In the genomic region with DNA sequence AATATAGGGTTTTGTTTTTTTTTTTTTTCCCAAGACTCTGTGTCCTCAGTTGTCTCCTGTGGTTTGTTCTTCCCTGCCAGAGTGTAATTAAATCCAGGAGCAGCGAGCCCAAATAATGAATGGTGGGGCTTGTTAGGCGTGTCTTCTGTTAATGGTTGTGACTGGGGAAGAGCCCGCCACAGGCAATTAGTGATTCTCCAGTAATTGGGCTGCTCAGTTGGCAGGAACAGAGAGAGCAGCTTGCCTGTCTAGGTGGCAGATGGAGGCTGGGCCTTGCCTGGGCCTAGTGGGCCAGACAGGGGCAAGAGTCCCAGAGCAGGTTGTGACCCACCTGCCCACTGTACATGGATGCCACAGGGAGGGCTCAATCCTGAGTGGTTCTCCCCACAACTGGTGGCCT, we compare ENCODE assay signal across 12 mouse cellular contexts. TPM values are rescaled to one million over a fixed set of nuclear protein-coding genes. Genes with fewer than 3 reads are reported as not detected.
DNase-seq lines count a peak whose midpoint lies in the region; ATAC-seq and TF ChIP-seq lines count a peak whose summit lies in the region.
"Had no signal": no experiment of that assay in that cellular context is flagged by ENCODE, and none has a peak within 500 bp of the region (broad histone marks: within the 10 kb centered on the region; RNA-seq: fewer than 3 reads in every experiment).

No protein-coding gene starts in this region.

- TF ChIP-seq CTCF in gastrocnemius, adult 2 months (IDR thresholded peaks at IDR 0.05): no peak

- peaks cover 25% of the 10 kb centered on the region for H3K4me1 ChIP-seq in embryonic facial prominence, embryonic 10.5 days
- H3K4me1 ChIP-seq in hindbrain, embryonic 13.5 days (replicated peaks): peaks cover 19% of the 10 kb centered on the region
- H3K4me1 ChIP-seq: heart, embryonic 13.5 days had no signal

- H3K9ac ChIP-seq in hindbrain, embryonic 13.5 days: no peak overlapping the region
- H3K9ac ChIP-seq: heart, embryonic 13.5 days; liver, embryonic 13.5 days had no signal

- H3K27ac ChIP-seq in embryonic facial prominence, embryonic 10.5 days (replicated peaks): peak overlapping the region; percentile 49; the same call in 1 of the 2 replicates
- peak overlapping the region; percentile 74 for H3K27ac ChIP-seq in hindbrain, embryonic 13.5 days
- no peak overlapping the region for H3K27ac ChIP-seq in gastrocnemius, adult 2 months
- H3K27ac ChIP-seq: heart, embryonic 13.5 days; liver, embryonic 13.5 days had no signal

- no peak overlapping the region for H3K4me3 ChIP-seq in embryonic facial prominence, embryonic 10.5 days
- H3K4me3 ChIP-seq in hindbrain, embryonic 13.5 days: no peak overlapping the region
- H3K4me3 ChIP-seq in gastrocnemius, adult 2 months: no peak overlapping the region
- H3K4me3 ChIP-seq: heart, embryonic 13.5 days; liver, embryonic 13.5 days; megakaryocyte, embryonic 14.5 days had no signal

- ATAC-seq in hindbrain, embryonic 13.5 days (ENCODE audit: low FRiP score): peak; percentile 85
- ATAC-seq in activated CD4-positive, CD25-positive, alpha-beta regulatory T cell, adult 4 months: no peak

- no peaks in the 10 kb centered on the region for H3K9me3 ChIP-seq in embryonic facial prominence, embryonic 10.5 days
- no peaks in the 10 kb centered on the region for H3K9me3 ChIP-seq in hindbrain, embryonic 13.5 days
- H3K9me3 ChIP-seq: heart, embryonic 13.5 days; liver, embryonic 13.5 days; megakaryocyte, embryonic 14.5 days had no signal

- peak; percentile 13 for DNase-seq in right cerebral cortex, postnatal 4 days
- no peak for DNase-seq in right cerebral cortex, postnatal 36 days (ENCODE audit: low spot score in 2 of 2)
- no peak for DNase-seq in embryonic facial prominence, embryonic 10.5 days (ENCODE audit: low spot score)
- DNase-seq in ovary, adult 18-20 months (ENCODE audit: low spot score): no peak
- DNase-seq in urinary bladder, postnatal 36 days (ENCODE audit: low spot score in 2 of 2): no peak
- DNase-seq in gastrocnemius, adult 2 months: no peak
- DNase-seq: kidney, adult 18-20 months; liver, embryonic 13.5 days had no signal

- intact Hi-C loops in gastrocnemius, adult 2 months (cut with DNase I): no loop called here

- H3K36me3 ChIP-seq in embryonic facial prominence, embryonic 10.5 days (replicated peaks): no peaks in the 10 kb centered on the region
- no peaks in the 10 kb centered on the region for H3K36me3 ChIP-seq in hindbrain, embryonic 13.5 days
- H3K36me3 ChIP-seq: heart, embryonic 13.5 days; liver, embryonic 13.5 days had no signal

- no peak overlapping the region for H3K4me2 ChIP-seq in hindbrain, embryonic 13.5 days
- H3K4me2 ChIP-seq: heart, embryonic 13.5 days; liver, embryonic 13.5 days had no signal

- H3K27me3 ChIP-seq in embryonic facial prominence, embryonic 10.5 days (replicated peaks; ENCODE audit: low read depth, poor library complexity, severe bottlenecking): no peaks in the 10 kb centered on the region
- no peaks in the 10 kb centered on the region for H3K27me3 ChIP-seq in hindbrain, embryonic 13.5 days
- H3K27me3 ChIP-seq: liver, embryonic 13.5 days had no signal

- WGBS in embryonic facial prominence, embryonic 10.5 days: 10% methylated on average over 3 of the region's 3 CpGs
- 22% methylated on average over 3 of the region's 3 CpGs for WGBS in hindbrain, embryonic 13.5 days

RNA-seq across cellular contexts. Expression of a gene that starts 42.4 kb away (rescaled TPM):
- 28.4 and 31.3 TPM in 2 replicates for polyA plus RNA-seq in embryonic facial prominence, embryonic 10.5 days (2016; fragmentation: Nextera tagmentation; extraction: Ambion mirVana)
- 30.1 and 30.2 TPM in 2 replicates for polyA plus RNA-seq in hindbrain, embryonic 13.5 days (2015; fragmentation: Nextera tagmentation; extraction: Ambion mirVana)
- 10 to 100 TPM; 27.5 to 27.9 TPM for polyA plus RNA-seq in activated CD4-positive, CD25-positive, alpha-beta regulatory T cell, adult 4 months (2017; shearing (Covaris generic))
- 10 to 100 TPM; 30.0 to 31.2 TPM for total RNA-seq in gastrocnemius, adult 2 months (2021)

RNA-seq across cellular contexts. Expression of a gene that starts 43.4 kb away (rescaled TPM):
- polyA plus RNA-seq in embryonic facial prominence, embryonic 10.5 days (2016; fragmentation: Nextera tagmentation; extraction: Ambion mirVana): 6.2 and 6.6 TPM in 2 replicates
- 96.0 and 102 TPM in 2 replicates for polyA plus RNA-seq in hindbrain, embryonic 13.5 days (2015; fragmentation: Nextera tagmentation; extraction: Ambion mirVana)
- polyA plus RNA-seq in activated CD4-positive, CD25-positive, alpha-beta regulatory T cell, adult 4 months (2017; shearing (Covaris generic)): not detected
- total RNA-seq in gastrocnemius, adult 2 months (2021): not detected

Comparison
In these comparisons a context has a peak if more than half of its experiments do, and no peak if none do; other contexts are left out.
1. RNA of a gene that starts 43.4 kb away (polyA plus RNA-seq): 96.0 to 102 TPM in hindbrain, embryonic 13.5 days; 6.2 to 6.6 TPM in embryonic facial prominence, embryonic 10.5 days and not detected in activated CD4-positive, CD25-positive, alpha-beta regulatory T cell, adult 4 months; every median in the first group is over 10 times any median in the second.